Mouse (Mus musculus) yolk sac, embryonic 10.5 days (tissue): ENCODE results near the gene F12.

Experiments
- DNase-seq: peaks from one replicate; pipeline ENCODE4 v3.0.0-alpha.2; 2017; ENCODE audit warnings: low spot score

F12 gene

DNA sequence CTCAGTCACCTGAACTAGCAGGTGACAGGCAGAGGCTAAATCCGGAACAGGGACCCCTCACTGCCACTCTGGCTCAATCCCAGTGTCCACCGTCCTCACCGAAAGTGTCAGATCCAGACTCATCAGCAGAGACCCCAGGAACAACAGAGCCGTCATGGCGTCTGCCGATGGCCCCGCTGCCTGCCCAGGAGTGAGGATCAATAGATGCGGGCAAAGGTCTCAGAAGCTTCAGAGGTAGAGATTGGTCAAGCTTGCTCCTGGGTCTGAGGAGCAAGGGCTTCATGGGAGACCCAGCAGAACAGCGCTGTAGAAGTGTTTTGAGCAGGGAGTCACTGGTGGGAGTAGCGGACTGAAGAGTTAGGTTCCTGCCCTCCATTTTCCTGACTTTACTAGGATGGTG is at the start of gene F12:
Gene F12, minus strand, starts transcription at position 181 of the 400 bp plus-strand sequence.
- DNase-seq = no peak

DNA sequence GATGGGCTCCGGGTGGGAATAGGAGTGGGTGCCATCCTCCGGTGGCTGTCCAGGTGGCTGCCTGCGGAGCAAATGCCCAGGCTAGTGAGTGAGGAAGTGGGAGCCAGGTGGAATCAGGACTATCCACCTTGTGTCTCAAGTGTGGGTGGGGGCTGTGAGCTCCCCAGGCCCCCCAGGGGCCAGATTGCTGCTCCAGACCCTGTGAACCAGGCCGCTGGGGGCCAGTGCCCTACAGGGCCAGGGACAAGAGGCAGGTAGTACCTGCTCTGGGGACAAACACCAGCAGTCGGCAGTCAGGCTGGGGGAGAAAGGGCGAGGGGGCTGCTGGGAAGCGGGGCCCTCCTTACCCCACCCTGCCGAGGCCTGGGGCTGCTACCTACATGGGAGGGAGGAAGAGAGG is 49.7 kb upstream of the F12 start:
- DNase-seq = no peak

DNA sequence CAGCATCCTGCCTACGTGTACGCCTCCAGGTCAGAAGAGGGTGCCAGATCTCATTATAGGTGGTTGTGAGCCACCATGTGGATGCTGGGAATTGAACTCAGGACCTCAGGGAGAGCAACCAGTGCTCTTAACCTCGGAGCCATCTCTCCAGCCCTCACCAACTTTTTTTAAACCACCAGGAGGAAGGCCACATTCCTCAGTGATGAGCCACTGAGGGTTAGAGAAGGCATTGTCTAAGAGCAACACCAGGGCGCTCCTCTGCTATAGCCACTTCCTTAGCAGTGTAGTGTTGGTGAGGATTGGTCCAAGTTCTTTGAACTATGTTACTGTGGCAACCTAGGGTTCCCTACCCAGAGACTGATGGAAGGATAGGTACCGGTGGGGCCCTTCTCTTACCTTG is 49.2 kb upstream of the F12 start:
- DNase-seq = no peak

DNA sequence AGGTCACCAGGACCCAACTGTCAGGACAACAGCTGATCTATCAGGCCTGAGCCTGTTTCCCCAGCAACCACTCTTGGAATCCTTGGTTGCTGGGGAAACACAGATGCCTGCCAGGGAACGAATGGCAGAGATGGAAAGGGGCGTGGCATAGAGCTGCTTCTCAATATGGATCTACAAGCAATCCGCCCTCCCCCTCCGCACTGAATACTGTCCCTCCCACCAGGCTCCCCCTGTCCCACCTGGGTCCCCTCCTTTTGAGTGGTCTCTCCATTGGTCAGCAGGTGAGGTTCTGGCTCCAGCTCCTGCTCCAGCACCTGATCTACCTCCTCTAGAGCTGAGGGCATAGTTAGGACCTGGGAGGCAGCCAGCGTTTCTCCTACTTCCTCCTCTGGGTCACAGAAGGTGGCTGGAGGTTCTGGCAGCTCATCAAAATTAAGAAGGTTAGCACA is 48.1 kb upstream of the F12 start:
- no peak for DNase-seq

DNA sequence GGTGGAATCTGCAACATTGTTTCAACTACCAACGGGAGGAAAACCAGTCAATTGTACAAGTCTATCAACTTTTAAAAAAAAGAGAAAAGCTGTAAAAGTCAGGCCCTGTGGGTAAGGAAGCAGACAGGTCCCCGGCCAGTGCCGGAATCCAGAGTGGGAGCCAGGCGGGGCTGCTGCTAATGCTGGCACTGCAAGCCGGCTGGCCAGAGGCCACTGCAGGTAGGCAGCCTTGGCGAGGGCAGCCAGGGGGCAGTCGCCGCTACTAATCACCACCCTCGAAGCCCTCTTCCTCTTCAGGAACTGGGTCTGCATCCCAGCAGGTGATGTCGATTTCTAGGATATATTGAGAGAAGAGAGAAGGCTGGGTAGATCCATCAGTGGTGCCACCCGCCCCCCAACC is 47.4 kb upstream of the F12 start:
- DNase-seq = no peak

DNA sequence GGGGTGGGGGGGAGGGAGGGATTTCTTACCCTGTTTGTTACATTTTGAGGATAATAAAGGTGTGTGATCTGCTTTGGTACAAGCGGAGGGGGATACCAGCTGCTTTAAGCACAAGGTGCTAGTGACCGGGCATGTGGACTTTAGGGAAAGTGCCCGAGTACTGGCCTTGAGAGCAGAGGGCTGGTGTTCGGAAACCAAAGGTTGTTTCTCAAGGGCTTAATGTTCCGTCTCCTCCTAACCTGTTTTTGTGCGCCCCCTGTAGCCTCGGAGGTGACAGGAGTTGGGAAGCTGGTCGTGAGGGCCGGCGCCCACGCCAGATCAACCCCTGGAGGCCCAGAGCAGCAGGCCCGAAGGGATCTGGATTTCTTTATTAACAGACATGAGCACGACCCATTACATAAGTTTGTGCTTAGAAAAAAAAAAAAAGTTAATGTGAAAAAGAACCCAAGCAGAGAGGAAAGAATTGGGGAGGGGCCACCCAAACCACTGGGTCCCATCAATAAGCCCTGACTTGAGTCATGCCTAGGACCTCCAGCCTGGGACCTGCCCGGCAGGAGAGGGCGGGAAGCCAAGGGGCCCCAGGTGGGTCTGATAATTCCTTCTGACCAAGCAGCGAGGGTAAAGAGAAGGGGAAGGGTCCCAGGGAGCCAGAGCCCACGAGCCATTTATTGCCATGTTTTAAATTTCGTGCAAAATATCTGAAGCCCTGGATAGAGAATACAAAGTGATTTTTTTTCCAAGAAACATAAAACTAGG is 46.7 kb upstream of the F12 start:
- DNase-seq = no peak

DNA sequence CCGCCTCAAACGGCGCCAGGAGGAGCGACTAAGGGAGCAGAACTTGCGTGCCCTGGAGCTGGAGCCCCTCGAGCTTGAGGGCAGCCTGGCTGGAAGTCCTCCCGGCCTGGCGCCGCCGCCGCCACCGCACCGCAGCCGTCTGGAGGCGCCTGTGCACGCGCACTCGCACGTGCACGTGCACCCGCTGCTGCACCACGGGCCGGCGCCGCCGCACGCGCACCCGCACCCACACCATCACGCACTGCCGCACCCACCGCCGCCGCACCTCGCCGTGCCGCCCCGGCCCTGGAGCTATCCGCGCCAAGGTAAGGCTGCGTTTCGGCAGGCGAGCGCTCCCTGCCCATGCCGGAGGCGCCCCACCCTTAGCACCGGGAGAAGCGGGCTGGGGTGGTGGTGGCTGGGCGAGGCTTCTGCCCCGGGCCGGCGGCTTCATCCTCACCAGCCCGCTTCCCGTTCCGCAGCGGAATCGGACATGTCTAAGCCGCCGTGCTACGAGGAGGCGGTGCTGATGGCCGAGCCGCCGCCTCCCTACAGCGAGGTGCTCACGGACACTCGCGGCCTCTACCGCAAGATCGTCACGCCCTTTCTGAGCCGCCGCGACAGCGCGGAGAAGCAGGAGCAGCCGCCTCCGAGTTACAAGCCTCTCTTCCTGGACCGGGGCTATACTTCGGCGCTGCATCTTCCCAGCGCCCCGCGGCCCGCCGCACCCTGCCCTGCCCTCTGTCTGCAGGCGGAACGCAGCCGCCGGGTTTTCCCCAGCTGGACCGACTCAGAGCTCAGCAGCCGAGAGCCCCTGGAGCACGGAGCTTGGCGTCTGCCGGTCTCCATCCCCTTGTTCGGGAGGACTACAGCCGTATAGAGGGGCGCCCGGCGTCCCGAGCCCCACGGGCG is 45.8 kb upstream of the F12 start:
- DNase-seq = peak; percentile 58

DNA sequence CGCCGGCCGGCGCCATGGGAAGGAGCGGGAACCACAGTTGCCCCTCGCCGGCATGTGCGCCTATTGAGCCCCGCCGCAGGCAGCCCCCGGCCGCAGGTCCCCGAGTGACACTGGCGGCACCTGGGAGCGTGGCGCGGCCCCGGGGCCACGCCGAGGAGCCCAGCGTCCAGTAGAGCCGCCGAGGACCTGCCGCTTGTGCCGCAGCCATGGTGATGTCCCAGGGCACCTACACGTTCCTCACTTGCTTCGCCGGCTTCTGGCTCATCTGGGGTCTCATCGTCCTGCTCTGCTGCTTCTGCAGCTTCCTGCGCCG is 45.2 kb upstream of the F12 start:
- DNase-seq = no peak

DNA sequence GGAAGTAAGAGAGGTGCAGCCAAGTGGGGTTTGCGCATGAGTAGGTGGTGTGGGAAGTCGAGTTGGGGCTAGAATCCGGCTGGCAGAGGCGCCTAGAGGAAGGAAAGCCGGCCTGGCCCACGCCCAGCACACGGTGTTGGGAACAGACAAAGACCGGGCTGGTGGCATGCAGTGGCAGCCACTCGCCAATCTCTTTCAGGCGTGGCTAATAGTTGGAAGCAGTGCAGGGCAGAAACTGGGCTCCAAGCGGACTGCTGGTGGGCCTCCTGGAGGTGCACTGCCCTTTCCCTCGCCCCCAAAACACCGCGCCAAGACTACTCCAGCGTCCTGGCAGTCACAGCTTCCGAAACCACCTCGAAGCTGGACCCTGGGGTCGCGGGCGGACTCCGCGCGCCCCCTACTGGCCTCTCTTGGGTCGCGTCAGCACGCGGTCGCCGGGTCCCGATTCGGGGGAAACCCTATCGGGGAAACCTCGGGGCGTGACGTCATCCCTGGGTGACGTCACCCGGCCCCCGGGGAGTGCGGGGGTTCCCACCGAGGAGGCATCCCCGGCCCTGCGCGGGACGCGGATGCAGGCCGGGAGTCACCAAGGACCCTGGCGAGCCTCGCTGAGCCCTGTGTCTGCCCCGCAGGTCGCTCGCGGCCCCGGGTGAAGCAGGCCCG is 44.7 kb upstream of the F12 start:
- DNase-seq = peak; percentile 84

DNA sequence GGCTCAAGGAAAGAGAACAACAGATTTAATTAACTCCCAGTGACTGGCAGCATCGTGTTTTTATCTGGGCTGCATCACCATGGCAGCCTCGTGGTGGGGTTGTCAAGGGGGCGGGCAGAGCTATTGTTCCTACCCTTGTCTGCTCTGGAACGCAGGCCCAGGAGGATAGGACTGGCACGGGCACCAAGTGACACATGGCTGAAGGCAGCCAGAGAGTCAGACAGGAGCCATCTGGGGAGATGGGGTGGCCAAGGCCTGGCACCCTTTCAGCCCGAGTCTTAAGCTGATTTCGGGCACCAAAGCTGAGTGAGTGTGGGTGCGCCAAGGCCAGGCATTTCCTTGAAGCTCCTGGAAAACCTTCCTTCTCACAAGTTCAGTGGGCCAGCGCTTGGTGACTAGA is 43.8 kb upstream of the F12 start:
- DNase-seq = no peak

DNA sequence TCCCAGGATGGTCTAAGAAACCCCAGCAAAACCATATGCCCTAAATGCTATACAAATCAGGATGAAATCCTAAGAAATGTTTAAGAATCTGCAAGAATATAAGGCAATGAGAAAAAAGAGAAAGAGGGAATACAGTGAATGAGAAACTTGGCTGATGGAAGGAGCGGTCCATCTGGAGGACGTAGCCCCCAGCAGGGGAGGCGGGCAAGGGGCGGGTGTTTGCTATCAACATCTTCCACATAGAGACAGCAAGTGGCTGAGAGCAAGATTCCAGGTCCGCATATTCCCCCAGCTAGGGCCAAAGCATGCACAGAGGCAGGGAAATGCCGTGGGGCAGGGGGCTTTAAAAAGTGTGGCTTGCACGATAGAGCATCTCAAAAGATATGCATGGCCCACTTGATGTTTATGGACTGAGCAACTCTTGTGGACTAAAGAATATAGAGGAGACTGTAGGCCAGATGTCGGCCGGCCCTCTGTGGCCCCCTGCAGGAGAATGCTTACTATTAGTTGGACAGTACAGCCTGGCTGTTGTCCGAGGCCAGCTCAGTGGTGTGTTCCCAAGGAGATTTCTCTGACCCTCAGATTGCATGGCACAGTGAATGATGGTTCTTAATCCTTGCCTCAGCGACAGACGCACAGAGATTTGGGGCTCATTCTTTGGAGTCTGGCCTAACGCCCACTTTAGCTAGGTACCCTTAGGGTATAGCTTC is 42.4 kb upstream of the F12 start:
- no peak for DNase-seq

DNA sequence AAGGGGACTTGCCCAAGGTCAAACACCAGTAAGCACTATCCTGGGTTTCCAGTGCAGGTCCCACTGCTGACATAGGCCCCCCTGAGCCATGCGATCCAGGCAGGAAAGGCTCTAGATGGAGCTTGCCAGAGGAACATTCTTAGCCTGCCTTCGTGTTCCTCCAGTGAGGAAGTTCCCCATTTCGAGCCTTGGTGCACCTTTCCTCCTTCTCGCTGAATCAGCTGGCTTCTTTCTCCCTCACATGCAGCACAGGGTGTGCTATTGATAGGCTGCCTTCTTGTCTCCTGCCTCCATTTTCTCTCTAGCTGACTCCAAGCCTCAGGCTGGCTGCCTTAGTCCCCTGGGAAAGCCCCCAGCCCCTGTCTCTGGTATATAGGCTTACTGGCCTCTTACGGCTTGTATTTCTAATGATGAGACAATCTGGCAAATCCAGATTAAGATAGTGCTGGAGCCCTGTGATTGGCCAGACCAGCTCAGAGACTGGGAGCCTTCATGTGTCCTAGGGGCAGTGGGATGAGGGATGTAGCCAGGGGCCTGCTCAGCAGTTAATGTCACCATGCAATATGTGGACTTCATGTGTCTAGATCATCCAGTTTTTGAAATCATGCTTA is 39.3 kb upstream of the F12 start:
- DNase-seq = no peak

DNA sequence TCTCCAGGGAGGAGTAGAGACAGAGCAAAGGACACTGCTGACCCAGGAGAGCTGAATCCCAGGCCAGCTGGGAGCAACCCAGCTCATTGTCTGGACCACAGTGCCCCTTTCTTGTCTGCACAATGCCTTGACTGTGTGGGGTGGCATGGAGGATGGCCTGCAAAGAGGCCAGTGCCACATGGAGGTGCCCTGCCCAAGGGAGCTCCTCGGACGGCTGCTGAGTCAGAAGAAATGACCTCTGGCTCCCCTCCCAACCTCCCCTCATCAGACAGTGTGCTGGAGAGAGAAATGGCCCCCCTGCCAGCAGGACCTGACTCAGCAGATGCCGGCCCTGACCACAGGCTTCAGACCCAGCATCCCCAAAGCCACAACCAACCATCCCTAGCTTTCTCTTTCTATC is 38.6 kb upstream of the F12 start:
- no peak for DNase-seq

DNA sequence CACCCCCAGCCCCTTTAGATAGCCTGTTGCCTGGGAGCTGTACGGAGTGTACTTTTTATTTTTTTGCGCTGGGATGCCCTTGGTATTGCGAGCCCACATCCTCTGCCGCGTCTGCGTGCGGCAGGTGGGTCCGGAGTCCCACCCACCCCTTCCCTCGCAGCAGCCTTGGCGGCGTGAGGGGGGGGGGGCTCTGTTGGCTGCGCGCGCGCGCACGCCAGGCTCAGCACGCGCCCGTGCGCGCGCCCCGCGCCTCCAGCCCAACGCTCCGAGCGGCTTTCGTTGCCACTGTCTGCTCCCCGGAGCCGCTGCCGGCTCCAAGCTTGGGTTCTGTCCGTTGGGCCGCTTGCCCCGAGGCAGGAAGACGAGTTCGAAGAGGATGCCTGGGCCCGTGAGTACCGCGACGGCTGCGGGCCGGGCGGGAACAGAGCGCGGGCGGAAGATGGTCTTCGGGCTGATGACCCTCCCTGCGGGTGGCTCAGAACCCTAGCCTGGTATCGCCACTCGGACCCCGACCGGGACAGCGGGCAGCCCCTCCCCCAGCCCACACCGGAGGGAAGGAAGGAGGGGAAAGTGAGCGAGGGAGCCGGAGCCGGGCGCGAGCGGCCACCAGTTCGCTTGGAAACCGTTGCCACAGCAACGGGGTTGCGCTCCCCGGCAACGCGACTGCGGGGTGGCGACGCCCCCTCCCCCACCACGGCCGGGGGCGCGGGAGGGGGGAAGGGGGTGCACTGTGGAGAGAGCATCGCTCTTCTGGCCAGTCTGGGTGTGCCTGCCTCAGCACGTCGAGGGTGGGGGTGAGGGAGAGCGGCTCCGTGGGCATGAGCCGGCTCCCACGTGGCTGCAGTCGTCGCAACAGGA is 37.7 kb upstream of the F12 start, which contains the start of gene Prr7:
Gene Prr7, plus strand, starts transcription at position 241 of the 858 bp plus-strand sequence.
- DNase-seq = peak; percentile 57

DNA sequence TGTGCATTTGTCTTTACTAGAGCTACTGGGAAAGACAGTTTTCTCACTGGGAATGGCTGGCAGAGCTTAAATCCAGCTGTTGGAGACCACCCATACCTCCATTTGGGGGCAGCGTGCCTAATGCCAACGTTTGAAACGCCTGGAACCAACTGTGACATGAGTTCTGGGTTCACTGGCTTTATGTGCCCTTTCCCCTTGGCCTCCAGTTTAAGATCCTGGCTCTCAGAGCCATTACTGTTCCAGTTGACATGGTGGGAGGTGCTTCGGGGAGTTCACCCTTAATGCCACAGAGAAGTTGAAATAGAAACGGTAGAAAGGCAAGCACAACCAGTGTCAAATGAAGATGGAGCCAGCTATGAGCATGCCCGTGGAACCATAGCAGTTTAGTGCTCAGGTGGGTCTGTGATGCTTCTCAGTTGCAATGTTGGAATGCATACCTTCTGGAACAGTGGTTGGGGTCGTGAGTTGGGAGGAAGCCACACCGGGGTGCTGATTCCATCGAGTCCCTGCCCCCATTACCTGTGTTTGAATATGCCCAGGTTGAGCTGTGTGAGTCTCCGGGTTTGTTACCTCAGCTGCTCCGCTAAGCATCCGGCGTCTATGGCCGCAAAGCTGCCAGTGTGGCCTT is 36.9 kb upstream of the F12 start:
- no peak for DNase-seq

DNA sequence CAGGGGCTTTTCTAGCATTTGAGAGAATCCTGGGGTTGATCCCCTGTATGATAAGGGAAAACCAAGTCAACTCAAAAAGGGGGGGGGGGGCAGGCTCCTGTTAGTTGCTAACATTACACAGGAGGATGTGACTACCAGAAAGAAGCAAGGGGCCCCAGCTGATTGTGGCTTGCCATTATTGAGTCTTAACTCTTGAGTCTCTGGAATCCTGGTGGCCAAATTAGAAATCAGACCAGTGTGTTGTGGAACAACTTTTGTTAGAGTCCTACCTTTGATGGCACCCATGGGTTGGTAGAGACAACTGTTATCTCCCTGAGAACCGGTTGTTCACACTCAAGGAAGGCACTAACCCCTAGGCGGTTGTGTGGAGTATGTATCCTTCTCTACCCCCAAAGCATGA is 36.4 kb upstream of the F12 start:
- DNase-seq = no peak

DNA sequence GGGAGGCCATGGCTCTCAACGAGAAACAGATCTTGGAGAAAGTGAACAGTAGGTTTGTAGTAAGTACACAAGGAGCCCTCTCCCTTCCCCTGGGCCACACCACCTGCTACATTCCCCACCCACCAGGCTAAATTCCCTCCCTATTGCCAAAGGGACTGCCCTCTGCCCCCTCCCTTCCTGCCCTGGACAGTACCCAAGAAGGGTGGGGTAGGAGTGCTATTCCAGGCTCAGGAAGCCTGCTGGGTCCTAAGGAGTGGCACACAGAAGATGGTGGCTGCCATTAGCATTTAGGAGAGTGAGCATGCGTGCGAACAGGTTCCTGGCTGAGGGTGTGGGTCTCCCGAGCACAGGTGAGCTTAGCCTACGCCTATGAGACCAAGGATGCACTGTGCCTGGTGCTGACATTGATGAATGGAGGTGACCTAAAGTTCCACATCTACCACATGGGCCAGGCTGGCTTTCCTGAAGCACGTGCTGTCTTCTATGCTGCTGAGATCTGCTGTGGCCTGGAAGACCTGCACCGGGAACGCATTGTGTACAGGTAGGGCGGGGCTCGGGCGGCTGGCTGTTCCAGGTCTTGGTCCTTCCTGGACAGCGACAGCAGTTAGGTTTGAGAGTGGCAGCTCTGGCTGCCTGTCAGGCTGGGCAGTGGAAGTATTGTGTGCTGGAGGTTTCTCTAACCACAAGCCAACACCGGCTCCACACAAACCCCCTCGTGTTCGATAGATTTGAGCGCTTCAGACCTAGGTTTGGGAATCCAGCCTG is 25.4 kb upstream of the F12 start:
- no peak for DNase-seq

DNA sequence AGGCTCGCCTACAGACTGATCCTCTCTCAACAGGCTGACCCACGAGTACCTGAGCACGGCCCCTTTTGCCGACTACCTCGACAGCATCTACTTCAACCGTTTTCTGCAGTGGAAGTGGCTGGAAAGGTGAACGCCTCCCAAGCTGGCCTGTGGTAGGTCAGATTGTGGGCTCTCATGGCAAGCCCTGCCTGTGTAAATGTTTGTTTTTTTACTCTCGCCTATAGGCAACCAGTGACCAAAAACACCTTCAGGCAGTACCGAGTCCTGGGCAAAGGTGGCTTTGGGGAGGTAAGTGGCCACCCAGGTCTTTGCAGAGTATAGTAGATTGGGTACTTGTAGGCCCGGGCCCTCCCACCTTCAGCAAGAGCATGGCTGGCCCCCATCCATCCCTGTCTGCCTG is 24.7 kb upstream of the F12 start:
- no peak for DNase-seq

DNA sequence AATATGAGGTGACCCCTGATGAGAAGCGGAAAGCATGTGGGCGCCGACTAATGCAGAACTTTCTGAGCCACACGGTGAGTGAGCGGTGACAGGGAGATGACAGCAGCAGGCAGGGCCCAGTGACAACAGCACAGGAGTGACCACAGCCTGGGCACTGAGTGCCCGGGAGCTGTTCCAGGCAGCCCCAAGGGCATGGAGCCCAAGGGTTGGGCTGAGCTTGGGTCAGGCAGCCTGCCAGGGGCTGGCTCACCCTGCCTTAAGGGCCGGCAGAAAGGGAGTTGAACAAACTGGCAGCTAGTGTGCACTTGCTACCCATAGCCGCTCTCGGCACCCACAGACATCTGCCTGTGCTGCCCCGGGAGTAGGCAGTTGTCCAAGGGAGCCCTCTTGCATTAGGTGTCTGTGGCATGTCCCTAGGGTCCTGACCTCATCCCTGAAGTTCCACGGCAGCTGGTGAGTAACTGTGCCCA is 24.0 kb upstream of the F12 start:
- DNase-seq = no peak
